Mouse (Mus musculus): ENCODE measurements around the gene Prc1. TPM values are rescaled to one million over a fixed set of nuclear protein-coding genes. Genes with fewer than 3 reads are reported as not detected.

Gene Prc1
- polyA plus RNA-seq, 1 experiment = 12.2 TPM

GRCm38 (mm10) chr7:80257706-80258105 lies 36.5 kb upstream of the Prc1 start:
- 0 out of 2 replicates have a peak, but pooled peaks cover 3% of the 10 kb centered on the region for H3K4me1 ChIP-seq (ENCODE audit: control insufficient read depth, insufficient read depth, insufficient read length)
- WGBS = 84% methylated on average over 2 of the region's 2 CpGs
- H3K36me3 ChIP-seq (ENCODE audit: control insufficient read depth, insufficient read depth, low read length) = no peaks in the 10 kb centered on the region
- no peak overlapping the region for H3K4me3 ChIP-seq (ENCODE audit: extremely low read depth, insufficient read depth, insufficient read length)
- no peak overlapping the region for H3K27ac ChIP-seq (ENCODE audit: insufficient read depth, low read length)
- no peak for TF ChIP-seq POLR2A (IDR thresholded peaks at IDR 0.05; ENCODE audit: low read depth, low read length)
- no peak for TF ChIP-seq CTCF (IDR thresholded peaks at IDR 0.05; ENCODE audit: extremely low read depth, insufficient read depth, insufficient read length, insufficient replicate concordance)
- no peak for DNase-seq (ENCODE audit: low read depth in 1 of 2, low spot score in 2 of 2)
- no peaks in the 10 kb centered on the region for H3K27me3 ChIP-seq (ENCODE audit: control insufficient read depth, insufficient read depth, low read length)

DNA sequence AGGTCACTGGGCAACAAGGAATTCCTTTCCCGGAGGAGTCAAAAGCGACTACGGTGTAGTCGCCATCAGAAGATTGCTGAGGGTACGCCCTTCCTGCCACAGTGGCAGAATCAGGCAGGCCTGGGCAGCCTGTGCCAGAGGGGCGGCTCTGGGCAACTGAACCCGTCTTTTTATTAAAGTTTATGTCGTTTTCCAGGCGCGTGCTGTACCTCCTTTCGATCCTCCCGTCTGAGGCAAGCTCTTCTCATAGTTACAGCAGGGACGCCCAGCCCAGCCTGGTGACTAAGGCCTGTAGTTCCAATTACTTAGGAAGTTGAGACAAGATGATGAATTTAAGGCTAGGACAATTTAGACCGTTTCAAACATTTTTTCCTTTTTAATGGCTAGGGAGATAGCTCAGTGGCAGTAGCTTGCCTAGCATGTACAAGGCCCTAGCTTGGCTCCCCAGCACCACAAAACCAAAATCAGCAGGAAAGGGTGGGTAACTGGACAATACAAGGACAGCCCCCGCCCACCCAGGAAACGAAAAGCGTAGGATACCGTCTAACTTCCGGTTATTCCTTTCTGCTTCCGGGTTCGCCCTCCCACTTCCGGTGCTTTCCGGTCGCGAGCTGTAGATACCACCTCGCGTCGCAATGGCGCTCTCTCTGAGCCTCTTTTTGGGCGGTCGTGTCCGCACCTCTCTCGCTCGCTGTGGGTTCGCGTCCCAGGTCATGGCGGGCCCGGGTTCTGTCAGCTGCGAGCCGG lies 33.5 kb upstream of the Prc1 start, which contains the start of gene Ngrn:
Ngrn (plus strand) TSS at position 591 of the 747 bp plus-strand sequence.
- TF ChIP-seq POLR2A (IDR thresholded peaks at IDR 0.05; ENCODE audit: low read depth, low read length) (peak; percentile 60; the same call in 1 of the 2 replicates), CTCF (IDR thresholded peaks at IDR 0.05; ENCODE audit: extremely low read depth, insufficient read depth, insufficient read length, insufficient replicate concordance) (no peak)

DNA sequence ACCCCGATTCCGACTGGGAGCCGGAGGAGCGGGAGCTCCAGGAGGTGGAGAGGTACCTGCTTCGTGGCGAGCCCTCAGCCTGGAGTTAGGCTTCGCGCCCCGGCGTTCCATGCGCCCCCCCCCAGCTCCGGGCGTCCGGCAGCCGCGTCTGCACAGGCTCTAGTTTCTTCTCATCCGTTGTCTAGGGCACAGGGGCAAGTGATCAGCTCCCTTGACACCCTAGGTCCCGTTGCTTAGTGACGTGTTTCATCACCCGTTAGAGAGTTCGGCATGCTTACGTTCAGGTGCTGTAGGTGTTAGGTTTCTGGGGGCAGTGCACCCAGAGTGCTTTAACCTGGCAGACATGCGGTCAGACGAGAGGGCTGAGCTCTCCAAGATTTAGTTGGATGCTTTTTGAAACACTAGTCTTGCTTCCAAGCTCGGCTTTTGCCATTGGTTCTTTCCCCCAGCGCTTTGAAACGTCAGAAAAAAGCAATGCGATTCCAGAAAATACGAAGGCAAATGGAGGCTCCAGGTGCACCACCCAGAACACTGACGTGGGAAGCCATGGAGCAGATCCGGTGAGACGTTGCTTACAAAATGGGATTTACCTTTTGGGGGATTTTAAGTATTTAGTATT lies 32.8 kb upstream of the Prc1 start:
- no peaks in the 10 kb centered on the region for H3K27me3 ChIP-seq (ENCODE audit: control insufficient read depth, insufficient read depth, low read length)
- H3K4me1 ChIP-seq (ENCODE audit: control insufficient read depth, insufficient read depth, insufficient read length) = 0 out of 2 replicates have a peak, but pooled peaks cover 3% of the 10 kb centered on the region
- H3K4me3 ChIP-seq (ENCODE audit: extremely low read depth, insufficient read depth, insufficient read length) = peak overlapping the region; percentile 84
- peaks cover 8% of the 10 kb centered on the region for H3K36me3 ChIP-seq (ENCODE audit: control insufficient read depth, insufficient read depth, low read length)
- DNase-seq (ENCODE audit: low read depth in 1 of 2, low spot score in 2 of 2) = no peak
- TF ChIP-seq CTCF (IDR thresholded peaks at IDR 0.05; ENCODE audit: extremely low read depth, insufficient read depth, insufficient read length, insufficient replicate concordance) = no peak
- TF ChIP-seq POLR2A (IDR thresholded peaks at IDR 0.05; ENCODE audit: low read depth, low read length) = no peak
- WGBS = 2% methylated on average over 32 of the region's 32 CpGs
- peak overlapping the region; percentile 66 for H3K27ac ChIP-seq (ENCODE audit: insufficient read depth, low read length)

More for the DNA sequence above, 33.5 kb upstream of the Prc1 start, which contains the start of gene Ngrn:
- Histone ChIP-seq H3K27ac (ENCODE audit: insufficient read depth, low read length) (peak within 1 kb of the TSS; percentile 66), H3K4me3 (ENCODE audit: extremely low read depth, insufficient read depth, insufficient read length) (peak within 1 kb of the TSS; percentile 84), H3K27me3 (ENCODE audit: control insufficient read depth, insufficient read depth, low read length) (no peaks in the 10 kb centered on the region), H3K4me1 (ENCODE audit: control insufficient read depth, insufficient read depth, insufficient read length) (0 out of 2 replicates have a peak, but pooled peaks cover 3% of the 10 kb centered on the region), H3K36me3 (ENCODE audit: control insufficient read depth, insufficient read depth, low read length) (peaks cover 6% of the 10 kb centered on the region)
- DNase-seq (ENCODE audit: low read depth in 1 of 2, low spot score in 2 of 2) = peak; percentile 70 to 79
- WGBS = 30% methylated on average over 40 of the region's 40 CpGs

- Histone ChIP-seq H3K36me3 (ENCODE audit: control insufficient read depth, insufficient read depth, low read length) (peaks cover 9% of the 10 kb centered on the region), H3K4me3 (ENCODE audit: extremely low read depth, insufficient read depth, insufficient read length) (no peak overlapping the region), H3K4me1 (ENCODE audit: control insufficient read depth, insufficient read depth, insufficient read length) (peaks cover 4% of the 10 kb centered on the region; the same call in 1 of the 2 replicates), H3K27me3 (ENCODE audit: control insufficient read depth, insufficient read depth, low read length) (no peaks in the 10 kb centered on the region), H3K27ac (ENCODE audit: insufficient read depth, low read length) (no peak overlapping the region)
- 93% methylated on average over 12 of the region's 12 CpGs for WGBS
- DNase-seq (ENCODE audit: low read depth in 1 of 2, low spot score in 2 of 2) = no peak
- TF ChIP-seq POLR2A (IDR thresholded peaks at IDR 0.05; ENCODE audit: low read depth, low read length) (no peak), CTCF (IDR thresholded peaks at IDR 0.05; ENCODE audit: extremely low read depth, insufficient read depth, insufficient read length, insufficient replicate concordance) (no peak)
Measured at GRCm38 (mm10) chr7:80264606-80265005, 29.6 kb upstream of the Prc1 start.

GRCm38 (mm10) chr7:80267764-80268163 lies 26.5 kb upstream of the Prc1 start:
- Histone ChIP-seq H3K27ac (ENCODE audit: insufficient read depth, low read length) (no peak overlapping the region), H3K36me3 (ENCODE audit: control insufficient read depth, insufficient read depth, low read length) (peaks cover 9% of the 10 kb centered on the region), H3K4me3 (ENCODE audit: extremely low read depth, insufficient read depth, insufficient read length) (no peak overlapping the region), H3K4me1 (ENCODE audit: control insufficient read depth, insufficient read depth, insufficient read length) (peaks cover 4% of the 10 kb centered on the region; the same call in 1 of the 2 replicates), H3K27me3 (ENCODE audit: control insufficient read depth, insufficient read depth, low read length) (no peaks in the 10 kb centered on the region)
- TF ChIP-seq CTCF (IDR thresholded peaks at IDR 0.05; ENCODE audit: extremely low read depth, insufficient read depth, insufficient read length, insufficient replicate concordance) = no peak
- no peak for TF ChIP-seq POLR2A (IDR thresholded peaks at IDR 0.05; ENCODE audit: low read depth, low read length)
- DNase-seq (ENCODE audit: low read depth in 1 of 2, low spot score in 2 of 2) = no peak
- 82% methylated on average over 1 of the region's 1 CpGs for WGBS

- Histone ChIP-seq H3K4me1 (ENCODE audit: control insufficient read depth, insufficient read depth, insufficient read length) (peaks cover 4% of the 10 kb centered on the region; the same call in 1 of the 2 replicates), H3K36me3 (ENCODE audit: control insufficient read depth, insufficient read depth, low read length) (peaks cover 9% of the 10 kb centered on the region), H3K27me3 (ENCODE audit: control insufficient read depth, insufficient read depth, low read length) (no peaks in the 10 kb centered on the region), H3K27ac (ENCODE audit: insufficient read depth, low read length) (peak within 1 kb of the TSS; percentile 60), H3K4me3 (ENCODE audit: extremely low read depth, insufficient read depth, insufficient read length) (peak within 1 kb of the TSS; percentile 92)
- WGBS = 3% methylated on average over 21 of the region's 21 CpGs
- DNase-seq (ENCODE audit: low read depth in 1 of 2, low spot score in 2 of 2) = peak; percentile 86 to 95
- TF ChIP-seq POLR2A (IDR thresholded peaks at IDR 0.05; ENCODE audit: low read depth, low read length) = peak; percentile 33
- TF ChIP-seq CTCF (IDR thresholded peaks at IDR 0.05; ENCODE audit: extremely low read depth, insufficient read depth, insufficient read length, insufficient replicate concordance) = no peak
Measured at GRCm38 (mm10) chr7:80268897-80269750, 25.1 kb upstream of the Prc1 start, which contains the start of gene Vps33b. Vps33b (plus strand) TSS chr7:80269649.
